Mouse (Mus musculus): Measurements from ENCODE around the gene Gmeb2. TPM values are rescaled to one million over a fixed set of nuclear protein-coding genes. Genes with fewer than 3 reads are reported as not detected.

Gene Gmeb2
- polyA plus RNA-seq, 1 experiment from 2014 or later = 4.9 TPM

DNA sequence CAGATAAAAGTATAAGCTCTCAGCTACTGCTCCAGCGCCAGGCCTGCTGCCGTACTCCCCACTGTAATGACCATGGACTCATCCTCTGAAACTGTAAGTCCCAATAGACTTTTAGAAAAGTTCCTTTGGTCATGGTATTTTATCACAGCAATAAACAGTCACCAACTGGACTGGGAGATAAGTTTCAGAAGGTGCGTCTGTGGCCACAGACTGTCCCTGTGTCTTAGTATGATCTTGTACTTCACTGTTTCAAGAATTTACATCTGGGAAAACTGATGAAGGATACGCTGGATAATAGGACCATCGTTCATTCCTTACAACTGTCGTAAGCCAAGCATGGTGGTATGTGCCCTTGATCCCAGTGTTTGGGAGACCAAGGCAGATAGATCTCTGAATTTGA is 71.8 kb downstream of the Gmeb2 start:
- Histone ChIP-seq H3K4me3 (ENCODE audit: low read depth, low read length) (no peak overlapping the region), H3K9me3 (ENCODE audit: low read length) (no peaks in the 10 kb centered on the region), H3K27me3 (ENCODE audit: insufficient read depth, low read length) (peaks cover 27% of the 10 kb centered on the region), H3K36me3 (replicated peaks; ENCODE audit: insufficient read depth, low read length) (no peaks in the 10 kb centered on the region), H3K9ac (replicated peaks) (no peak overlapping the region), H3K27ac (ENCODE audit: low read depth) (no peak overlapping the region), H3K4me2 (ENCODE audit: low read depth, low read length) (no peak overlapping the region), H3K4me1 (ENCODE audit: insufficient read depth) (peaks cover 14% of the 10 kb centered on the region)
- ATAC-seq = no peak
- TF ChIP-seq CTCF (IDR thresholded peaks at IDR 0.05; ENCODE audit: low read depth) (no peak), EP300 (IDR thresholded peaks at IDR 0.05; ENCODE audit: low read depth) (no peak)
- DNase-seq = no peak
- 73% methylated on average over 6 of the region's 6 CpGs for WGBS (ENCODE audit: insufficient replicate concordance)

DNA sequence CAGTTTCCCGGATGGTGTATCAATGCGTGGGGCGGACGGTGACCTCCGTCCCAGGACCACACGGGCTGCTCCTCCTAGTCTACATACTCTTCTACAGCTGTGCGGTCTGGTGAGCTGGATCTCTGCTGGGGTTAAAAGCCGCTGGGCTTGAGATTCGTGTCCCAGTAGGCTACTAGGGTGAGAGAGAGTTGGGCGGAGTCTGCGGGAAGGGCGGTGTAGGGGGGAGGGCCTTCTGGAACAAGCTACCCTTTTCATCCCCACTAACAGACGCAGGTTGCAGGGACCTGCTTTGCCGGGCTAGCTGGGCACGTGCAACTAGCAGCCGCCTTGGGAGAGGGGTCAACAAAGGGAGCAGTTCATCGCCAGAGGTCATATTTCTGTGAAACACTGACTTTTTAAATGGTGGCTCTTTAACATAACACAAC is 74.8 kb downstream of the Gmeb2 start, which contains the start of gene Srms:
Gene Srms (minus strand): TSS at position 165 of the 425 bp plus-strand sequence.
- Histone ChIP-seq H3K27me3 (ENCODE audit: insufficient read depth, low read length) (peaks cover 31% of the 10 kb centered on the region), H3K4me1 (ENCODE audit: insufficient read depth) (no peaks in the 10 kb centered on the region; the same call in 1 of the 2 replicates), H3K4me2 (ENCODE audit: low read depth, low read length) (peak within 1 kb of the TSS; percentile 84), H3K27ac (ENCODE audit: low read depth) (no peak within 1 kb of the TSS), H3K9ac (replicated peaks) (peak within 1 kb of the TSS; percentile 46), H3K4me3 (ENCODE audit: low read depth, low read length) (peak within 1 kb of the TSS; percentile 50), H3K9me3 (ENCODE audit: low read length) (no peaks in the 10 kb centered on the region), H3K36me3 (replicated peaks; ENCODE audit: insufficient read depth, low read length) (no peaks in the 10 kb centered on the region)
- WGBS (ENCODE audit: insufficient replicate concordance) = 2% methylated on average over 17 of the region's 17 CpGs
- ATAC-seq = peak; percentile 82
- peak; percentile 53 for DNase-seq
- TF ChIP-seq CTCF (IDR thresholded peaks at IDR 0.05; ENCODE audit: low read depth) = no peak
- no peak for TF ChIP-seq EP300 (IDR thresholded peaks at IDR 0.05; ENCODE audit: low read depth)

DNA sequence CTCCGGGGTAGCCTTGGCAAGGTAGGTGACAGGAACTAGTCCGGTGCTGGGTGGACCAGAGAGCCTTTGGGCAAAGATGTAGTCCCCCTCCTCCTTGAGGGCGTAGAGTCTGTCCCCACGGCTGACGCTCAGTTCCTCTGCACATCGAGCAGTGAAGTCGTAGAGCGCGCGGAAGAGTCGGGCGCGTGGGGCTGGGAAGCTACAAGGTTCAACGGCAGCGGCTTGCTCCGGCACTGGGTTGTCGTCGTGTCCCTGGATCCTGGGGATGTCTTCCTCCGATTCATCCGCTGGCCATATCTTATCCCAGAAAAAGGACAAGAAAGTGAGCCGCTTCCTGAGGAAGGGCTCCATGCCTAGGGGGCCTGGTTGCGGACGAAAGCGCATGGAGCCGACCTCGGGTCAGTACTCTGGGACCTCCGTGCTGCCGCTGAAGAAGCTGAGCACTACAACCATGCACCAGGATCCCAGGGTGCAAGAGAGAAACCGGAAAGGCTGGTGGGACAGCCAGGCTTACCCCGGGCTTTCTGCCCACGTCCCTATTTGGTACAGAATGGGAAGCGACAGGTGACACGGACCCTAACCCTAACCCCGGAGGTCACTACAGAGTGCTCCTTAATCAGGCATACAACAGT is 75.3 kb downstream of the Gmeb2 start:
- H3K4me3 ChIP-seq (ENCODE audit: low read depth, low read length) = peak overlapping the region; percentile 50
- no peaks in the 10 kb centered on the region for H3K36me3 ChIP-seq (replicated peaks; ENCODE audit: insufficient read depth, low read length)
- no peaks in the 10 kb centered on the region; the same call in none of the 2 replicates for H3K4me1 ChIP-seq (ENCODE audit: insufficient read depth)
- ATAC-seq (0 out of 2 replicates have a peak, but pooled peaks have one; percentile 9), DNase-seq (no peak)
- H3K27me3 ChIP-seq (ENCODE audit: insufficient read depth, low read length) = peaks cover 31% of the 10 kb centered on the region
- 3% methylated on average over 34 of the region's 34 CpGs for WGBS (ENCODE audit: insufficient replicate concordance)
- no peaks in the 10 kb centered on the region for H3K9me3 ChIP-seq (ENCODE audit: low read length)
- peak overlapping the region; percentile 84 for H3K4me2 ChIP-seq (ENCODE audit: low read depth, low read length)
- H3K27ac ChIP-seq (ENCODE audit: low read depth) = no peak overlapping the region
- peak overlapping the region; percentile 46 for H3K9ac ChIP-seq (replicated peaks)
- TF ChIP-seq EP300 (IDR thresholded peaks at IDR 0.05; ENCODE audit: low read depth) = no peak
- no peak for TF ChIP-seq CTCF (IDR thresholded peaks at IDR 0.05; ENCODE audit: low read depth)

DNA sequence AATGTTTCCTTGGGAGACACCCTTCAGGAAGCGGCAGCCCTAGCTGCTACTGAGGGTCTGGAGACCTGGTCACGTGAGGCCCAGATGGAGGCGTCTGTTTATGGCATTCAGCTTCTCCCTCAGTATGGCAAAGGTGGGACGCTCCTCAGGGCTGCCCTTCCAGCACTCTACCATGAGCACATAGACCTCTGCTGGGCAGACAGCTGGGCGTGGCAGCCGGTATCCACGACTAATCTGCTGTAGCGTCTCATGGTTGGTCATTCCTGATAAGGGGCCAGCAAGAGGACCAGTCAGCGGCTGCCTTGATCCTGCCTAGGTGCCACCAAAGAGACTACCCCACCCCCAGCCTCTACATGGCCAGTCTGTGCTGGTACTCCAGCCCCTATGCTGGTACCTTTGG is 81.7 kb downstream of the Gmeb2 start:
- peaks cover 5% of the 10 kb centered on the region; the same call in 1 of the 2 replicates for H3K27me3 ChIP-seq (ENCODE audit: insufficient read depth, low read length)

DNA sequence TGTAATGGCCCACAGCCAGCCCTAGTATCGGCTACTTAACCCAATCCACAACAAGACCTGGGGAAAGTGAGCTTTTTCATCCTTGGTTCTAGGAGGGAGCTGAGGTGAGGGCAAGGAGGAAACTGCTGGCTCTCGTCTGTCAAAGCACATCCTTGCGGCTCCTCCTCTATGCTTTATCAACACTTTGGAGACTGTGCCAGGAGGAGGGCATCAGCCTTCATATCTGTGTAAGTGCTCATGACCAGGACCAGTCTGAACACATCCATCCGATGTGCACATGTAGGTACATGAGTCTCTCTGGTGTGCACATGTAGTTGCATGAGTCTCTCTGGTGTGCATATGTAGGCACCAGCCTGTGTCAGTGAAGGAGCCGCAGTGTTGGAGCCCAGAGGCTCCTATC is 82.2 kb downstream of the Gmeb2 start:
- H3K9ac ChIP-seq (replicated peaks) = no peak overlapping the region
- TF ChIP-seq CTCF (IDR thresholded peaks at IDR 0.05; ENCODE audit: low read depth) (no peak), EP300 (IDR thresholded peaks at IDR 0.05; ENCODE audit: low read depth) (no peak)
- no peak overlapping the region; the same call in 1 of the 2 replicates for H3K27ac ChIP-seq (ENCODE audit: low read depth)
- 66% methylated on average over 5 of the region's 5 CpGs for WGBS (ENCODE audit: insufficient replicate concordance)
- peak overlapping the region; percentile 65 for H3K4me2 ChIP-seq (ENCODE audit: low read depth, low read length)
- no peaks in the 10 kb centered on the region for H3K36me3 ChIP-seq (replicated peaks; ENCODE audit: insufficient read depth, low read length)
- DNase-seq (no peak), ATAC-seq (peak; percentile 42)
- H3K9me3 ChIP-seq (ENCODE audit: low read length) = no peaks in the 10 kb centered on the region
- no peak overlapping the region for H3K4me3 ChIP-seq (ENCODE audit: low read depth, low read length)
- peaks cover 2% of the 10 kb centered on the region; the same call in 1 of the 2 replicates for H3K27me3 ChIP-seq (ENCODE audit: insufficient read depth, low read length)
- peaks cover 16% of the 10 kb centered on the region for H3K4me1 ChIP-seq (ENCODE audit: insufficient read depth)

More for the DNA sequence above, 81.7 kb downstream of the Gmeb2 start:
- 57% methylated on average over 9 of the region's 9 CpGs for WGBS (ENCODE audit: insufficient replicate concordance)
- peaks cover 16% of the 10 kb centered on the region for H3K4me1 ChIP-seq (ENCODE audit: insufficient read depth)
- H3K36me3 ChIP-seq (replicated peaks; ENCODE audit: insufficient read depth, low read length) = no peaks in the 10 kb centered on the region
- no peak overlapping the region; the same call in 1 of the 2 replicates for H3K27ac ChIP-seq (ENCODE audit: low read depth)
- TF ChIP-seq CTCF (IDR thresholded peaks at IDR 0.05; ENCODE audit: low read depth) (no peak), EP300 (IDR thresholded peaks at IDR 0.05; ENCODE audit: low read depth) (no peak)
- ATAC-seq = peak; percentile 81
- peak overlapping the region; percentile 65 for H3K4me2 ChIP-seq (ENCODE audit: low read depth, low read length)
- no peaks in the 10 kb centered on the region for H3K9me3 ChIP-seq (ENCODE audit: low read length)
- no peak overlapping the region for H3K4me3 ChIP-seq (ENCODE audit: low read depth, low read length)
- DNase-seq = peak; percentile 47
- H3K9ac ChIP-seq (replicated peaks) = no peak overlapping the region; the same call in 1 of the 2 replicates

DNA sequence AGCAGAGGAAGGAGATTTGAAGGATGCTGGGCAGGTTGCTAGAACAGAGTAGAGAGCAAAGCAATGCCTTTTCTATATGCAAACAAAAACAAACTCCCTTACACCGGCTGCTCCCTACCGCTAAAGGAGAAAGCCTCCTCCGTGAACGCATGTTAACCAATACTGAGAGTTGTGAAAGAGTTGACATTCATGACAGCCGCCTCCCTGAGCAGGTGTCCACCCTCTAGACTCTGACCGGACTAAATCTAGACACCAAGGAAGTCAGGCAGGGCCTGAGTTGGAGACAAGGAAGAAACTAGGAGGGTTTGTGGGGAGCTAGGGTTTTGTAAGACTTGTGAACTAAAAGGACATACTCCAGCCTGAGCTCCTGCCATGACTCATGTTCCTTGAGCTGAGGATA is 84.9 kb downstream of the Gmeb2 start:
- WGBS (ENCODE audit: insufficient replicate concordance) = 54% methylated on average over 6 of the region's 6 CpGs

More for the DNA sequence above, 84.9 kb downstream of the Gmeb2 start:
- Histone ChIP-seq H3K4me3 (ENCODE audit: low read depth, low read length) (no peak overlapping the region), H3K9ac (replicated peaks) (no peak overlapping the region), H3K27ac (ENCODE audit: low read depth) (no peak overlapping the region), H3K4me2 (ENCODE audit: low read depth, low read length) (no peak overlapping the region), H3K4me1 (ENCODE audit: insufficient read depth) (peaks cover 16% of the 10 kb centered on the region), H3K36me3 (replicated peaks; ENCODE audit: insufficient read depth, low read length) (no peaks in the 10 kb centered on the region), H3K9me3 (ENCODE audit: low read length) (no peaks in the 10 kb centered on the region), H3K27me3 (ENCODE audit: insufficient read depth, low read length) (no peaks in the 10 kb centered on the region)
- no peak for TF ChIP-seq CTCF (IDR thresholded peaks at IDR 0.05; ENCODE audit: low read depth)
- no peak for TF ChIP-seq EP300 (IDR thresholded peaks at IDR 0.05; ENCODE audit: low read depth)
- peak; percentile 44; the same call in 1 of the 2 replicates for ATAC-seq
- DNase-seq = no peak

Data from liver, postnatal 0 days (tissue).